ENCODE assay signal across 13 mouse cellular contexts in genomic region chr10:24972923-24973322, GRCm38 (mm10). TPM values are rescaled to one million over a fixed set of nuclear protein-coding genes. Genes with fewer than 3 reads are reported as not detected.
A peak's percentile ranks its signal among the peaks of the same experiment; 100 is the strongest.
DNase-seq lines count a peak whose midpoint lies in the region; ATAC-seq and TF ChIP-seq lines count a peak whose summit lies in the region.
"Had no signal": no experiment of that assay in that cellular context is flagged by ENCODE, and none has a peak within 500 bp of the region (broad histone marks: within the 10 kb centered on the region; RNA-seq: fewer than 3 reads in every experiment).

No protein-coding gene starts in this region.

- DNase-seq in kidney, adult 11 months: no peak
- DNase-seq in 3T3-L1 (ENCODE audit: low read depth, low spot score): peak; percentile 71
- DNase-seq in NIH3T3 (ENCODE audit: low read depth): peak; percentile 53
- peak; percentile 27 for DNase-seq in limb, embryonic 10.5 days (ENCODE audit: low spot score)
- no peak for DNase-seq in thymus, adult 2 months
- DNase-seq: adrenal gland, postnatal 36 days; forebrain, postnatal 0 days; gastrocnemius, postnatal 14 days had no signal

- no peak overlapping the region for H3K9ac ChIP-seq in kidney, embryonic 14.5 days (ENCODE audit: low read depth, low read length)
- H3K9ac ChIP-seq in hindbrain, embryonic 13.5 days: no peak overlapping the region
- H3K9ac ChIP-seq: forebrain, postnatal 0 days; liver, embryonic 14.5 days; stomach, embryonic 15.5 days had no signal

- H3K4me2 ChIP-seq in kidney, embryonic 14.5 days (replicated peaks; ENCODE audit: low read depth, low read length): no peak overlapping the region
- H3K4me2 ChIP-seq in hindbrain, embryonic 13.5 days: no peak overlapping the region
- H3K4me2 ChIP-seq: stomach, embryonic 15.5 days had no signal

- TF ChIP-seq CTCF in thymus, adult 2 months (IDR thresholded peaks at IDR 0.05; ENCODE audit: borderline replicate concordance, control insufficient read depth, extremely low read depth, insufficient read depth, low read length, poor library complexity): no peak

- TF ChIP-seq POLR2A in thymus, adult 2 months (IDR thresholded peaks at IDR 0.05; ENCODE audit: control insufficient read depth, extremely low read depth, insufficient read depth, low read length, poor library complexity): no peak

- H3K27me3 ChIP-seq in kidney, embryonic 14.5 days (ENCODE audit: control insufficient read depth, insufficient read depth, low read length): no peaks in the 10 kb centered on the region
- no peaks in the 10 kb centered on the region for H3K27me3 ChIP-seq in limb, embryonic 10.5 days (ENCODE audit: low read depth, poor library complexity, severe bottlenecking)
- H3K27me3 ChIP-seq in hindbrain, embryonic 13.5 days: no peaks in the 10 kb centered on the region
- H3K27me3 ChIP-seq in thymus, adult 2 months (ENCODE audit: control insufficient read depth, insufficient read depth, low read length): no peaks in the 10 kb centered on the region
- H3K27me3 ChIP-seq: stomach, embryonic 15.5 days had no signal

- H3K4me1 ChIP-seq in kidney, embryonic 14.5 days (ENCODE audit: control insufficient read depth, insufficient read depth, low read length): peaks cover 11% of the 10 kb centered on the region; the same call in 1 of the 2 replicates
- H3K4me1 ChIP-seq in limb, embryonic 10.5 days: peaks cover 10% of the 10 kb centered on the region
- H3K4me1 ChIP-seq in hindbrain, embryonic 13.5 days (replicated peaks): no peaks in the 10 kb centered on the region
- no peaks in the 10 kb centered on the region for H3K4me1 ChIP-seq in thymus, adult 2 months (replicated peaks; ENCODE audit: control insufficient read depth, insufficient read depth, low read length)

- ATAC-seq in kidney, embryonic 14.5 days (ENCODE audit: low FRiP score, low TSS enrichment): peak; percentile 71; the same call in 1 of the 2 replicates
- ATAC-seq in hindbrain, embryonic 13.5 days (ENCODE audit: low FRiP score): no peak
- ATAC-seq: forebrain, postnatal 0 days had no signal

- no peak overlapping the region for H3K4me3 ChIP-seq in kidney, embryonic 14.5 days (ENCODE audit: low read length)
- H3K4me3 ChIP-seq in limb, embryonic 10.5 days: no peak overlapping the region
- no peak overlapping the region for H3K4me3 ChIP-seq in hindbrain, embryonic 13.5 days
- H3K4me3 ChIP-seq in thymus, adult 2 months (ENCODE audit: control insufficient read depth, insufficient read depth, low read length): no peak overlapping the region
- H3K4me3 ChIP-seq: layer of hippocampus, adult 2 months; stomach, embryonic 15.5 days had no signal

- 22% methylated on average over 4 of the region's 4 CpGs for WGBS in kidney, embryonic 14.5 days
- WGBS in limb, embryonic 10.5 days: 55% methylated on average over 4 of the region's 4 CpGs
- WGBS in hindbrain, embryonic 13.5 days: 71% methylated on average over 4 of the region's 4 CpGs
- 85% methylated on average over 4 of the region's 4 CpGs for WGBS in thymus, adult 2 months

- H3K36me3 ChIP-seq in kidney, embryonic 14.5 days (ENCODE audit: control insufficient read depth, insufficient read depth, low read length): no peaks in the 10 kb centered on the region
- no peaks in the 10 kb centered on the region for H3K36me3 ChIP-seq in limb, embryonic 10.5 days
- H3K36me3 ChIP-seq in hindbrain, embryonic 13.5 days: no peaks in the 10 kb centered on the region
- H3K36me3 ChIP-seq in thymus, adult 2 months (ENCODE audit: control insufficient read depth, insufficient read depth, low read length): no peaks in the 10 kb centered on the region
- H3K36me3 ChIP-seq: stomach, embryonic 15.5 days had no signal

- no peak overlapping the region for H3K27ac ChIP-seq in kidney, embryonic 14.5 days (ENCODE audit: low read depth, low read length)
- H3K27ac ChIP-seq in limb, embryonic 10.5 days: no peak overlapping the region
- no peak overlapping the region for H3K27ac ChIP-seq in hindbrain, embryonic 13.5 days
- H3K27ac ChIP-seq in thymus, adult 2 months (ENCODE audit: control insufficient read depth, insufficient read depth, low read length): no peak overlapping the region
- H3K27ac ChIP-seq: layer of hippocampus, adult 2 months; liver, embryonic 14.5 days; stomach, embryonic 15.5 days had no signal

- 0 out of 2 replicates have a peak, but pooled peaks cover 4% of the 10 kb centered on the region for H3K9me3 ChIP-seq in kidney, embryonic 14.5 days (ENCODE audit: control insufficient read depth, low read length)
- no peaks in the 10 kb centered on the region for H3K9me3 ChIP-seq in limb, embryonic 10.5 days (replicated peaks)
- H3K9me3 ChIP-seq in hindbrain, embryonic 13.5 days: 0 out of 2 replicates have a peak, but pooled peaks cover 5% of the 10 kb centered on the region
- H3K9me3 ChIP-seq: stomach, embryonic 15.5 days had no signal

RNA-seq across cellular contexts. Expression of gene Arg1, which starts 45.6 kb away (rescaled TPM):
- 3.6 and 4.4 TPM in 2 replicates for polyA plus RNA-seq in kidney, embryonic 14.5 days (2014; fragmentation: Nextera tagmentation; extraction: Ambion mirVana)
- 11.8 and 12.3 TPM in 2 replicates for polyA plus RNA-seq in limb, embryonic 10.5 days (2016; fragmentation: Nextera tagmentation; extraction: Ambion mirVana)
- 2.6 and 3.5 TPM in 2 replicates for polyA plus RNA-seq in hindbrain, embryonic 13.5 days (2015; fragmentation: Nextera tagmentation; extraction: Ambion mirVana)
- 0.23 and 1.0 TPM in 2 replicates for polyA plus RNA-seq in thymus, adult 2 months (2012; rRNA removed)

Comparison
In these comparisons a context has a peak if more than half of its experiments do, and no peak if none do; other contexts are left out.
1. DNase-seq: peak in 3T3-L1 (single experiment), NIH3T3 (single experiment) and limb, embryonic 10.5 days (single experiment); none in kidney, adult 11 months (single experiment) and thymus, adult 2 months (single experiment).